In genomic region chr4:22119877-22120276, GRCm38 (mm10) we compare ENCODE assay signal across 35 mouse cellular contexts.
"Had no signal": no experiment of that assay in that cellular context is flagged by ENCODE, and none has a peak within 500 bp of the region (broad histone marks: within the 10 kb centered on the region; RNA-seq: fewer than 3 reads in every experiment).

No protein-coding gene starts in this region.

- ATAC-seq: hindbrain, embryonic 16.5 days; inflammation-experienced regulatory T-cells, adult 6 months; intestine, embryonic 15.5 days; intestine, embryonic 16.5 days; intestine, postnatal 0 days had no signal

- H3K9me3 ChIP-seq: heart, embryonic 10.5 days; heart, embryonic 12.5 days; heart, embryonic 13.5 days; heart, embryonic 15.5 days; hindbrain, embryonic 10.5 days; hindbrain, embryonic 12.5 days; hindbrain, embryonic 13.5 days; hindbrain, embryonic 15.5 days; intestine, embryonic 15.5 days; kidney, embryonic 15.5 days had no signal

- H3K9ac ChIP-seq: heart, embryonic 12.5 days; heart, embryonic 13.5 days; heart, embryonic 15.5 days; hindbrain, embryonic 12.5 days; hindbrain, embryonic 13.5 days; hindbrain, embryonic 14.5 days; hindbrain, embryonic 15.5 days; intestine, embryonic 15.5 days; kidney, embryonic 15.5 days had no signal

- H3K4me2 ChIP-seq: heart, embryonic 11.5 days; heart, embryonic 12.5 days; heart, embryonic 13.5 days; heart, embryonic 15.5 days; hindbrain, embryonic 12.5 days; hindbrain, embryonic 13.5 days; hindbrain, embryonic 14.5 days; hindbrain, embryonic 15.5 days; intestine, embryonic 15.5 days; kidney, embryonic 15.5 days had no signal

- H3K4me3 ChIP-seq: heart, embryonic 10.5 days; heart, embryonic 12.5 days; heart, embryonic 13.5 days; heart, embryonic 15.5 days; hindbrain, embryonic 10.5 days; hindbrain, embryonic 12.5 days; hindbrain, embryonic 13.5 days; hindbrain, embryonic 15.5 days; intestine, embryonic 15.5 days; kidney, embryonic 15.5 days; layer of hippocampus, adult 2 months; left cerebral cortex, adult 2 months had no signal

- H3K27ac ChIP-seq: heart, embryonic 10.5 days; hindbrain, embryonic 10.5 days; hindbrain, embryonic 12.5 days; hindbrain, embryonic 13.5 days; hindbrain, embryonic 14.5 days; hindbrain, embryonic 15.5 days; hindbrain, postnatal 0 days; intestine, embryonic 15.5 days; kidney, embryonic 15.5 days; kidney, postnatal 0 days; layer of hippocampus, adult 2 months; left cerebral cortex, adult 2 months had no signal

- DNase-seq: heart, postnatal 10 days; heart, postnatal 14 days; heart, postnatal 36 days; heart, postnatal 4 days; kidney, adult 11 months; kidney, adult 18-20 months; kidney, adult 2 months; kidney, adult 8-10 months; kidney, postnatal 10 days; kidney, postnatal 14 days; kidney, postnatal 25 days; kidney, postnatal 36 days; kidney, postnatal 4 days; layer of hippocampus, adult 9-11 months; layer of hippocampus, postnatal 36 days had no signal

- H3K4me1 ChIP-seq: hindbrain, embryonic 10.5 days; hindbrain, embryonic 12.5 days; hindbrain, embryonic 13.5 days; hindbrain, embryonic 15.5 days; intestine, embryonic 15.5 days; kidney, embryonic 15.5 days had no signal

- H3K27me3 ChIP-seq: heart, embryonic 12.5 days; heart, embryonic 13.5 days; heart, embryonic 15.5 days; hindbrain, embryonic 12.5 days; hindbrain, embryonic 13.5 days; hindbrain, embryonic 15.5 days; intestine, embryonic 15.5 days; kidney, embryonic 15.5 days had no signal

- H3K36me3 ChIP-seq: heart, embryonic 10.5 days; heart, embryonic 12.5 days; heart, embryonic 13.5 days; heart, embryonic 15.5 days; hindbrain, embryonic 10.5 days; hindbrain, embryonic 12.5 days; hindbrain, embryonic 13.5 days; hindbrain, embryonic 15.5 days; intestine, embryonic 15.5 days; kidney, embryonic 15.5 days had no signal
